8 mouse cellular contexts compared by ENCODE assay signal in genomic region chr14:102979831-102980230, GRCm38 (mm10). TPM values are rescaled to one million over a fixed set of nuclear protein-coding genes. Genes with fewer than 3 reads are reported as not detected.
DNase-seq lines count a peak whose midpoint lies in the region; ATAC-seq and TF ChIP-seq lines count a peak whose summit lies in the region.

No protein-coding gene starts in this region.

- intact Hi-C loops in gastrocnemius, postnatal 14 days (cut with DNase I; ENCODE audit: low total_unique reads), result loop anchor here (10.0 kb wide), 1 partner anchor 175 kb away; no protein-coding TSS in a partner anchor

- no peak overlapping the region for H3K9ac ChIP-seq in forebrain, embryonic 14.5 days (ENCODE audit: low read length)
- H3K9ac ChIP-seq in forebrain, embryonic 12.5 days, result no peak overlapping the region
- H3K9ac ChIP-seq in lung, postnatal 0 days (replicated peaks; ENCODE audit: low read depth), result no peak overlapping the region

- H3K4me2 ChIP-seq in forebrain, embryonic 14.5 days (ENCODE audit: low read length), result peak overlapping the region; percentile 30
- H3K4me2 ChIP-seq in forebrain, embryonic 12.5 days, result no peak overlapping the region; the same call in 1 of the 2 replicates
- H3K4me2 ChIP-seq in lung, postnatal 0 days (replicated peaks; ENCODE audit: low read depth, low read length), result peak overlapping the region; percentile 22; the same call in 1 of the 2 replicates

- DNase-seq in forebrain, embryonic 14.5 days (ENCODE audit: low spot score), result peak; percentile 15
- DNase-seq in hindbrain, embryonic 10.5 days (ENCODE audit: low spot score), result peak; percentile 10
- DNase-seq in lung, postnatal 0 days (ENCODE audit: low spot score), result peak; percentile 8
- no peak for DNase-seq in layer of hippocampus, adult 8-10 months (ENCODE audit: low spot score in 2 of 2)
- no peak for DNase-seq in gastrocnemius, postnatal 14 days

- WGBS in forebrain, embryonic 14.5 days, result 36% methylated on average over 10 of the region's 10 CpGs
- WGBS in forebrain, embryonic 12.5 days, result 31% methylated on average over 10 of the region's 10 CpGs
- 30% methylated on average over 10 of the region's 10 CpGs for WGBS in hindbrain, embryonic 10.5 days
- WGBS in lung, postnatal 0 days, result 7% methylated on average over 10 of the region's 10 CpGs

- no peak overlapping the region for H3K27ac ChIP-seq in forebrain, embryonic 14.5 days (ENCODE audit: low read depth, low read length)
- no peak overlapping the region for H3K27ac ChIP-seq in forebrain, embryonic 12.5 days
- no peak overlapping the region for H3K27ac ChIP-seq in hindbrain, embryonic 10.5 days
- H3K27ac ChIP-seq in lung, postnatal 0 days (ENCODE audit: low read length), result no peak overlapping the region

- H3K27me3 ChIP-seq in forebrain, embryonic 14.5 days (replicated peaks; ENCODE audit: control insufficient read depth, insufficient read depth, low read length), result peaks cover 2% of the 10 kb centered on the region; the same call in 1 of the 2 replicates
- H3K27me3 ChIP-seq in forebrain, embryonic 12.5 days, result peaks cover 13% of the 10 kb centered on the region
- peaks cover 20% of the 10 kb centered on the region for H3K27me3 ChIP-seq in hindbrain, embryonic 10.5 days (ENCODE audit: insufficient read depth, poor library complexity, severe bottlenecking)
- no peaks in the 10 kb centered on the region; the same call in 1 of the 2 replicates for H3K27me3 ChIP-seq in lung, postnatal 0 days (replicated peaks; ENCODE audit: insufficient read depth, low read length)

- TF ChIP-seq EP300 in lung, postnatal 0 days (IDR thresholded peaks at IDR 0.05), result no peak

- no peaks in the 10 kb centered on the region for H3K36me3 ChIP-seq in forebrain, embryonic 14.5 days (ENCODE audit: control insufficient read depth, insufficient read depth, low read length)
- no peaks in the 10 kb centered on the region for H3K36me3 ChIP-seq in forebrain, embryonic 12.5 days (replicated peaks)
- no peaks in the 10 kb centered on the region for H3K36me3 ChIP-seq in hindbrain, embryonic 10.5 days
- no peaks in the 10 kb centered on the region for H3K36me3 ChIP-seq in lung, postnatal 0 days (ENCODE audit: insufficient read depth, low read length)

- ATAC-seq in forebrain, embryonic 14.5 days, result no peak
- no peak for ATAC-seq in forebrain, embryonic 12.5 days (ENCODE audit: low FRiP score)
- ATAC-seq in CD4-positive, CD25-positive, alpha-beta regulatory T cell, adult 4 months, result peak; percentile 28
- ATAC-seq in lung, postnatal 0 days, result no peak
- no peak for ATAC-seq in cerebellum, adult (ENCODE audit: insufficient number of reproducible peaks, low FRiP score, low TSS enrichment)

- peak overlapping the region; percentile 18 for H3K4me3 ChIP-seq in forebrain, embryonic 14.5 days (ENCODE audit: low read depth, low read length)
- no peak overlapping the region for H3K4me3 ChIP-seq in forebrain, embryonic 12.5 days (replicated peaks)
- H3K4me3 ChIP-seq in hindbrain, embryonic 10.5 days, result peak overlapping the region; percentile 16; the same call in 1 of the 2 replicates
- H3K4me3 ChIP-seq in lung, postnatal 0 days (ENCODE audit: low read depth, low read length), result peak overlapping the region; percentile 28

- peaks cover 3% of the 10 kb centered on the region for H3K4me1 ChIP-seq in forebrain, embryonic 14.5 days (ENCODE audit: control insufficient read depth, insufficient read depth, low read length)
- H3K4me1 ChIP-seq in forebrain, embryonic 12.5 days, result peaks cover 11% of the 10 kb centered on the region
- H3K4me1 ChIP-seq in hindbrain, embryonic 10.5 days (replicated peaks), result peaks cover 28% of the 10 kb centered on the region
- H3K4me1 ChIP-seq in lung, postnatal 0 days (ENCODE audit: insufficient read depth, low read depth, low read length), result no peaks in the 10 kb centered on the region; the same call in 1 of the 2 replicates

- no peak for TF ChIP-seq CTCF in lung, postnatal 0 days (IDR thresholded peaks at IDR 0.05)

- H3K9me3 ChIP-seq in forebrain, embryonic 14.5 days (replicated peaks; ENCODE audit: control insufficient read depth, low read length), result no peaks in the 10 kb centered on the region
- no peaks in the 10 kb centered on the region for H3K9me3 ChIP-seq in forebrain, embryonic 12.5 days
- no peaks in the 10 kb centered on the region for H3K9me3 ChIP-seq in hindbrain, embryonic 10.5 days
- no peaks in the 10 kb centered on the region for H3K9me3 ChIP-seq in lung, postnatal 0 days (ENCODE audit: low read length)

RNA-seq across cellular contexts. Expression of gene Kctd12, which starts 2.6 kb away (rescaled TPM):
- 10.8 and 12.7 TPM in 2 replicates for polyA plus RNA-seq in forebrain, embryonic 14.5 days (2014; fragmentation: Nextera tagmentation; extraction: Ambion mirVana)
- polyA plus RNA-seq in forebrain, embryonic 12.5 days (2016; fragmentation: Nextera tagmentation; extraction: Ambion mirVana), result 5.9 and 7.1 TPM in 2 replicates
- polyA plus RNA-seq in CD4-positive, CD25-positive, alpha-beta regulatory T cell, adult 4 months (2017; shearing (Covaris generic)), result 1 to 10 TPM; 1.0 to 1.6 TPM
- polyA plus RNA-seq in hindbrain, embryonic 10.5 days (2016; fragmentation: Nextera tagmentation; extraction: Ambion mirVana), result 4.2 and 5.2 TPM in 2 replicates
- 8.2 and 9.7 TPM in 2 replicates for polyA plus RNA-seq in lung, postnatal 0 days (2015; fragmentation: Nextera tagmentation; extraction: Ambion mirVana)
- 100 to 1,000 TPM; 107 to 114 (median 111) TPM for total RNA-seq in layer of hippocampus, adult 8-10 months (2022)
- total RNA-seq in gastrocnemius, postnatal 14 days (2021), result 10 to 100 TPM; 16.7 to 20.2 TPM

Comparison
In these comparisons a context has a peak if more than half of its experiments do, and no peak if none do; other contexts are left out.
1. DNase-seq: peak in forebrain, embryonic 14.5 days (single experiment), hindbrain, embryonic 10.5 days (single experiment) and lung, postnatal 0 days (single experiment); none in layer of hippocampus, adult 8-10 months (0 of 2) and gastrocnemius, postnatal 14 days (single experiment).